Mouse (Mus musculus) 416B (cell line): ENCODE measurements around the gene Vmn2r82.
"Not testable (repeated sequence)": the region's sequence is repeated elsewhere in the genome, so short reads cannot be mapped to it uniquely, and the experiment has no call there.

ENCODE experiments used
- DNase-seq: peaks from one replicate; pipeline ENCODE4 v3.0.0; 2011; ENCODE audit warnings: low read depth

The Vmn2r82 gene

GRCm38 (mm10) chr10:79356220-79356619 is at the start of gene Vmn2r82:
Gene Vmn2r82, plus strand, starts transcription at chr10:79356520.
- not testable (repeated sequence) for DNase-seq

GRCm38 (mm10) chr10:79322033-79322736 is 34.1 kb upstream of the Vmn2r82 start:
- not testable (repeated sequence) for DNase-seq

DNA sequence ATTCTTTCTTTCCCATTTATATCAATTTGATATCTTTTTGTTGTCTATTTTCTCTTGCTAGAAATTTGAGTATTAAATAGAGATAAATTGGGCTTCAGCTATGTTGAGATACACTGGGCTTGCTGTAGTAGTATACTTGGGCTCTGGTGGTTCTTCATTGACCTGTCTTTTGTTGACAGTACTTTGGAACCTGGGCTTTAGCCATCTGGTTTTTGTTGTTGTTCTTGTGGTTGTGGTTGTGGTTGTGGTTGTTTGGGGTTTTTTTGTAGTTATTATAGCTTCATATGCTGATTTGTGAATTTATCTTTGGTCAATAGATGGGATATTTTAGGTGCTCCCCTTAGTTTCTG is 33.6 kb upstream of the Vmn2r82 start:
- DNase-seq, result no peak

GRCm38 (mm10) chr10:79399946-79400700 is 43.8 kb downstream of the Vmn2r82 start:
- not testable (repeated sequence) for DNase-seq

GRCm38 (mm10) chr10:79417142-79417771 is 60.9 kb downstream of the Vmn2r82 start:
- peak; percentile 87 for DNase-seq

DNA sequence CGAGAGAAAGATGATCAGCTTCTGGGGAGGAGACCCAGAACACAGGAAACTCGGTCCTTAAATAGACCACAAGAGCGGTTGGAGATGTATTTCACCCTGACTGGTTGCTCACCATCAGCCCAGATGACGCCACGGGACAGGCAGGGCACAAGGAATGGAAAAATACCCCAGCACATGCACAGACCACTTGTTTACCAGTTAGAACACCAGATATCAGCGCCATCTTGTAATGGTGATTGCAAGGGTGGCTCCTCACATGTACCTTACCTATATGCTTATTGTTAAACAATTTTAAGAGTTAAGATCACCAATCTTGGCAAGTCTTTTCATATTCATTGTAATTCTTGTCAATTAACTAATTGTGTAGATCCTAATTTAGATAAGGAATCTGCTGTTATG is 61.5 kb downstream of the Vmn2r82 start:
- DNase-seq, result peak; percentile 14

DNA sequence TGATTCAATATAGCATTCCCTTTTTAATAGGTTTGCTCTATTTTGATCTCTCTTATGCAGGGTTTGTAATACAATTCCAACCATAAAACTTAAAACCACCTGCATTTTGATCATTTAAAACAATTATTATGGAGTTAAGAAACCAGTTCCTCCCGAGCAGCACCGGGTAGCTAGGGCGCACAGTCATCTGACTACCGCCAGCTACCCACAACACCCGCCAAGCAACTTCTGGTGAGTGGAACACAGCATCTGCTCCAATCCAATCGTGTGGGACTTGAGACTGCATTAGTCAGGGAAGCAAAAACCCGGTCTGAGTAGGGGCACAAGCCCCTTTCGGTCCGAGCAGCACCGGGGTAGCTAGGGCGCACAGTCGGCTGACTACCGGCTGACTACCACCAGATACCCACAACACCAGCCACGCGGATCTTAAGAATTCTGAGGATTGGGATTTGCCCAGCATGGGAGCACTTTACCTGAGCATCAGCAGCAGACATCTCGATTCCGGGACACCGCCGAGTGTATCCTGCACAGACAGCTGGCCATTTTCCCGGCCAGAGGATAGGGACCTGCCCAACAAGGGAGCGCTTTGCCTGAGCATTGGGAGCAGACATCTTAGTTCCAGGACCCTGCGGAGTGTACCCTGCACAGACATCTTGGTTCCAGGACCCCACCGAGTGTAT is 79.0 kb downstream of the Vmn2r82 start:
- DNase-seq, result not testable (repeated sequence)
